Mouse (Mus musculus): ENCODE results near the gene Ifna4. TPM values are rescaled to one million over a fixed set of nuclear protein-coding genes. Genes with fewer than 3 reads are reported as not detected.
"Not testable (repeated sequence)": the region's sequence is repeated elsewhere in the genome, so short reads cannot be mapped to it uniquely, and the experiment has no call there.

Gene Ifna4
- polyA plus RNA-seq (2015; fragmentation: Nextera tagmentation; extraction: Ambion mirVana), result not detected in 2 replicates

GRCm38 (mm10) chr4:88841438-88841911, at the start of gene Ifna4:
Gene Ifna4, plus strand, starts transcription at chr4:88841861.
- 64% methylated on average over 2 of the region's 2 CpGs for WGBS
- no peak within 1 kb of the TSS for H3K4me2 ChIP-seq
- H3K4me3 ChIP-seq, result no peak within 1 kb of the TSS
- no peaks in the 10 kb centered on the region for H3K4me1 ChIP-seq
- H3K36me3 ChIP-seq, result no peaks in the 10 kb centered on the region
- no peak within 1 kb of the TSS for H3K27ac ChIP-seq
- no peaks in the 10 kb centered on the region for H3K9me3 ChIP-seq
- no peak within 1 kb of the TSS for H3K9ac ChIP-seq
- no peaks in the 10 kb centered on the region for H3K27me3 ChIP-seq
- no peak for ATAC-seq (ENCODE audit: insufficient number of reproducible peaks, low FRiP score, low TSS enrichment, low read depth)

GRCm38 (mm10) chr4:88793936-88794675, 47.6 kb upstream of the Ifna4 start, which contains the start of gene Gm13275:
Gene Gm13275, plus strand, starts transcription at chr4:88794487.
- not testable (repeated sequence) for ATAC-seq (ENCODE audit: insufficient number of reproducible peaks, low FRiP score, low TSS enrichment, low read depth); H3K27me3 ChIP-seq; H3K4me1 ChIP-seq; H3K4me3 ChIP-seq; H3K27ac ChIP-seq; H3K4me2 ChIP-seq; H3K9ac ChIP-seq; H3K36me3 ChIP-seq; H3K9me3 ChIP-seq
- 0% methylated on average over 16 of the region's 52 CpGs for WGBS

GRCm38 (mm10) chr4:88797097-88797496, 44.6 kb upstream of the Ifna4 start, which contains the start of gene Gm13279:
Gene Gm13279, plus strand, starts transcription at chr4:88797397.
- not testable (repeated sequence) for ATAC-seq (ENCODE audit: insufficient number of reproducible peaks, low FRiP score, low TSS enrichment, low read depth); H3K4me1 ChIP-seq; H3K9me3 ChIP-seq; H3K27ac ChIP-seq; H3K36me3 ChIP-seq; H3K9ac ChIP-seq; H3K4me3 ChIP-seq; H3K4me2 ChIP-seq; H3K27me3 ChIP-seq
- no CpG with 5 or more reads among the region's 28 CpGs for WGBS

- 13% methylated on average over 5 of the region's 7 CpGs for WGBS
- H3K27me3 ChIP-seq, result not testable (repeated sequence)
These were observed 42.3 kb upstream of the Ifna4 start, which contains the start of gene Gm13285 for GRCm38 (mm10) chr4:88799365-88799764. Gene Gm13285, plus strand, starts transcription at chr4:88799665.

GRCm38 (mm10) chr4:88802954-88803353, 38.7 kb upstream of the Ifna4 start, which contains the start of gene Gm13287:
Gene Gm13287, plus strand, starts transcription at chr4:88803254.
- not testable (repeated sequence) for H3K4me3 ChIP-seq; ATAC-seq (ENCODE audit: insufficient number of reproducible peaks, low FRiP score, low TSS enrichment, low read depth); H3K9ac ChIP-seq

More at GRCm38 (mm10) chr4:88799365-88799764, 42.3 kb upstream of the Ifna4 start, which contains the start of gene Gm13285:
- H3K4me2 ChIP-seq; H3K4me1 ChIP-seq; H3K4me3 ChIP-seq; H3K9ac ChIP-seq; H3K27ac ChIP-seq; H3K36me3 ChIP-seq; ATAC-seq (ENCODE audit: insufficient number of reproducible peaks, low FRiP score, low TSS enrichment, low read depth); H3K9me3 ChIP-seq: not testable (repeated sequence)

GRCm38 (mm10) chr4:88805231-88805630, 36.4 kb upstream of the Ifna4 start, which contains the start of gene Gm13288:
Gene Gm13288, plus strand, starts transcription at chr4:88805531.
- no CpG with 5 or more reads among the region's 8 CpGs for WGBS
- H3K4me3 ChIP-seq, result peak within 1 kb of the TSS; percentile 30
- not testable (repeated sequence) for H3K27me3 ChIP-seq; ATAC-seq (ENCODE audit: insufficient number of reproducible peaks, low FRiP score, low TSS enrichment, low read depth); H3K4me1 ChIP-seq; H3K9me3 ChIP-seq; H3K36me3 ChIP-seq; H3K27ac ChIP-seq; H3K9ac ChIP-seq
- H3K4me2 ChIP-seq, result 0 out of 2 replicates have a peak within 1 kb of the TSS, but pooled peaks have one; percentile 30

More at GRCm38 (mm10) chr4:88802954-88803353, 38.7 kb upstream of the Ifna4 start, which contains the start of gene Gm13287:
- H3K36me3 ChIP-seq, H3K9me3 ChIP-seq, H3K27me3 ChIP-seq, H3K27ac ChIP-seq, H3K4me2 ChIP-seq, H3K4me1 ChIP-seq: not testable (repeated sequence)
- no CpG with 5 or more reads among the region's 29 CpGs for WGBS

- Histone ChIP-seq H3K4me3 (peak overlapping the region; percentile 30), H3K4me2 (0 out of 2 replicates have a peak overlapping the region, but pooled peaks have one; percentile 30)
- WGBS, result 0% methylated on average over 7 of the region's 34 CpGs
- not testable (repeated sequence) for H3K27me3 ChIP-seq; H3K36me3 ChIP-seq; H3K9ac ChIP-seq; ATAC-seq (ENCODE audit: insufficient number of reproducible peaks, low FRiP score, low TSS enrichment, low read depth); H3K4me1 ChIP-seq; H3K9me3 ChIP-seq; H3K27ac ChIP-seq
These were observed 35.9 kb upstream of the Ifna4 start for GRCm38 (mm10) chr4:88805761-88806160.

- Histone ChIP-seq H3K9ac (no peak within 1 kb of the TSS), H3K4me3 (no peak within 1 kb of the TSS), H3K4me2 (no peak within 1 kb of the TSS), H3K27ac (no peak within 1 kb of the TSS), H3K4me1 (no peaks in the 10 kb centered on the region), H3K27me3 (no peaks in the 10 kb centered on the region), H3K36me3 (no peaks in the 10 kb centered on the region), H3K9me3 (no peaks in the 10 kb centered on the region)
- no peak for ATAC-seq (ENCODE audit: insufficient number of reproducible peaks, low FRiP score, low TSS enrichment, low read depth)
- WGBS, result 54% methylated on average over 3 of the region's 3 CpGs
These were observed 25.7 kb upstream of the Ifna4 start, which contains the start of gene Ifna7 for GRCm38 (mm10) chr4:88815928-88816327. Gene Ifna7, plus strand, starts transcription at chr4:88816228.

GRCm38 (mm10) chr4:88819659-88820058, 22.0 kb upstream of the Ifna4 start, which contains the start of gene Ifna11:
Gene Ifna11, plus strand, starts transcription at chr4:88819959.
- Histone ChIP-seq H3K9me3 (no peaks in the 10 kb centered on the region), H3K4me3 (no peak within 1 kb of the TSS), H3K27ac (no peak within 1 kb of the TSS), H3K27me3 (no peaks in the 10 kb centered on the region), H3K36me3 (no peaks in the 10 kb centered on the region), H3K9ac (no peak within 1 kb of the TSS), H3K4me1 (no peaks in the 10 kb centered on the region), H3K4me2 (no peak within 1 kb of the TSS)
- no peak for ATAC-seq (ENCODE audit: insufficient number of reproducible peaks, low FRiP score, low TSS enrichment, low read depth)
- WGBS, result 73% methylated on average over 1 of the region's 1 CpGs

- Histone ChIP-seq H3K9ac (no peak overlapping the region), H3K27ac (no peak overlapping the region), H3K27me3 (no peaks in the 10 kb centered on the region), H3K4me1 (no peaks in the 10 kb centered on the region), H3K4me2 (no peak overlapping the region), H3K36me3 (no peaks in the 10 kb centered on the region), H3K4me3 (no peak overlapping the region), H3K9me3 (no peaks in the 10 kb centered on the region)
- WGBS, result 20% methylated on average over 4 of the region's 4 CpGs
- ATAC-seq (ENCODE audit: insufficient number of reproducible peaks, low FRiP score, low TSS enrichment, low read depth), result no peak
These were observed 18.7 kb upstream of the Ifna4 start for GRCm38 (mm10) chr4:88822995-88823394.

GRCm38 (mm10) chr4:88827116-88827515, 14.5 kb upstream of the Ifna4 start, which contains the start of gene Ifna6:
Gene Ifna6, plus strand, starts transcription at chr4:88827416.
- H3K36me3 ChIP-seq; H3K9me3 ChIP-seq; H3K4me1 ChIP-seq; ATAC-seq (ENCODE audit: insufficient number of reproducible peaks, low FRiP score, low TSS enrichment, low read depth); H3K4me2 ChIP-seq; H3K27ac ChIP-seq; H3K9ac ChIP-seq; H3K4me3 ChIP-seq; H3K27me3 ChIP-seq: not testable (repeated sequence)

- H3K4me3 ChIP-seq, result no peak overlapping the region
- no peak overlapping the region for H3K9ac ChIP-seq
- no peaks in the 10 kb centered on the region for H3K36me3 ChIP-seq
- H3K4me1 ChIP-seq, result no peaks in the 10 kb centered on the region
- H3K9me3 ChIP-seq, result no peaks in the 10 kb centered on the region
- WGBS, result 23% methylated on average over 4 of the region's 4 CpGs
- H3K27ac ChIP-seq, result no peak overlapping the region
- H3K27me3 ChIP-seq, result no peaks in the 10 kb centered on the region
- H3K4me2 ChIP-seq, result no peak overlapping the region
- no peak for ATAC-seq (ENCODE audit: insufficient number of reproducible peaks, low FRiP score, low TSS enrichment, low read depth)
These were observed 11.1 kb upstream of the Ifna4 start for GRCm38 (mm10) chr4:88830523-88830922.
